Mouse (Mus musculus) forebrain, embryonic 14.5 days (tissue): ENCODE data around the gene Crhr2. TPM values are rescaled to one million over a fixed set of nuclear protein-coding genes. Genes with fewer than 3 reads are reported as not detected.
A peak's percentile ranks its signal among the peaks of the same experiment; 100 is the strongest.

Source experiments
- ATAC-seq: fragments of 200-750 bp; cut with Nextera tagmentation; 2 replicates; pipeline ENCODE4 v1.8.0; 2017; ENCODE audit warnings: mild to moderate bottlenecking, moderate library complexity
- DNase-seq: peaks from one replicate; pipeline ENCODE4 v3.0.0-alpha.2; 2015; ENCODE audit warnings: low spot score
- H3K27ac ChIP-seq: fragments of 300-500 bp; sonication (generic); 2 replicates; pipeline ENCODE4 v1.5.1; 2014; ENCODE audit warnings: low read depth, mild to moderate bottlenecking, control low read depth, low read length, moderate library complexity
- H3K27me3 ChIP-seq: fragments of 300-500 bp; sonication (generic); replicated peaks from 2 replicates; pipeline ENCODE4 v1.6.1; 2014; ENCODE audit warnings: low read length, control low read depth, mixed read lengths; ENCODE audit not compliant: control insufficient read depth, insufficient read depth
- H3K36me3 ChIP-seq: fragments of 300-500 bp; sonication (generic); 2 replicates; pipeline ENCODE4 v1.6.1; 2014; ENCODE audit warnings: low read length, control low read depth; ENCODE audit not compliant: control insufficient read depth, insufficient read depth
- H3K4me1 ChIP-seq: fragments of 300-500 bp; sonication (generic); 2 replicates; pipeline ENCODE4 v1.6.1; 2014; ENCODE audit warnings: antibody characterized with exemption, low read length, control low read depth; ENCODE audit not compliant: control insufficient read depth, insufficient read depth
- H3K4me2 ChIP-seq: fragments of 300-500 bp; sonication (generic); 2 replicates; pipeline ENCODE4 v1.6.1; 2014; ENCODE audit warnings: mild to moderate bottlenecking, control low read depth, low read length
- H3K4me3 ChIP-seq: fragments of 300-500 bp; sonication (generic); 2 replicates; pipeline ENCODE4 v1.5.1; 2014; ENCODE audit warnings: low read depth, low read length, control low read depth
- H3K9ac ChIP-seq: fragments of 300-500 bp; sonication (generic); 2 replicates; pipeline ENCODE4 v1.6.1; 2014; ENCODE audit warnings: mild to moderate bottlenecking, low read length, control low read depth, moderate library complexity
- H3K9me3 ChIP-seq: fragments of 300-500 bp; sonication (generic); replicated peaks from 2 replicates; pipeline ENCODE4 v1.6.1; 2016; ENCODE audit warnings: low read length, control low read depth, mixed read lengths; ENCODE audit not compliant: control insufficient read depth
- WGBS: fragments of 180-500 bp; shearing (Covaris S2); extraction: QIAGEN DNeasy Blood & Tissue Kit; methylation state at CpG from one replicate; pipeline ENCODE4 v1.1.7; 2014; 5-methylcytosine and 5-hydroxymethylcytosine counted together
- polyA plus RNA-seq: library from polyadenylated mRNA; unstranded; fragments of >200 nt; fragmentation: Nextera tagmentation; extraction: Ambion mirVana; gene quantifications from 2 replicates; pipeline ENCODE4 v1.2.1, GENCODE M21; 2014

The Crhr2 gene
- polyA plus RNA-seq, 1 experiment from 2014 or later, result 0.50 TPM

DNA sequence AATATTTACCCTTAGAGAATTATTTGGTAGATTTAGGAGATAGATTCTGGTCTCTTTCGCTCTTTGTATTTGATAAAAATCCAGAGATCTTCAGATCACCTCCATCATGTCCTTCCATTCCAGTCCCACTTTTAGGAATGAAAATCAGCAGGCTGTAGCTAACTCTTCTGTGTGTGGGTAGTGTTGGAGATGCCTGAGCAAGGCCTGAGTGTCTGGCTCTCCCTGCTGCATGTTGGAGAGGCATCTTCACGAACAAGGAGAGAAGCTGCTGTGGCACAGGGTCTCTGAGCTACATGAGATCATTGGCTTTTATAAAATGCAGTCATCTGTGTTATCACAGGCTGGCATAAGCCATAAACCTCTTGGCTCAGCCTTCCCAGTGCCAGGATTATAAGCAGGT lies 66.9 kb downstream of the Crhr2 start:
- no peak for ATAC-seq
- Histone ChIP-seq H3K27me3 (no peaks in the 10 kb centered on the region), H3K36me3 (peaks cover 84% of the 10 kb centered on the region), H3K9ac (no peak overlapping the region), H3K4me1 (no peaks in the 10 kb centered on the region), H3K4me3 (no peak overlapping the region), H3K9me3 (no peaks in the 10 kb centered on the region), H3K4me2 (no peak overlapping the region), H3K27ac (no peak overlapping the region)
- DNase-seq, result no peak
- 85% methylated on average over 2 of the region's 2 CpGs for whole genome bisulfite sequencing

- Histone ChIP-seq H3K4me1 (no peaks in the 10 kb centered on the region), H3K27me3 (no peaks in the 10 kb centered on the region), H3K9me3 (no peaks in the 10 kb centered on the region), H3K36me3 (peaks cover 91% of the 10 kb centered on the region), H3K27ac (no peak overlapping the region), H3K4me3 (no peak overlapping the region), H3K4me2 (no peak overlapping the region), H3K9ac (no peak overlapping the region)
- WGBS, result 96% methylated on average over 7 of the region's 7 CpGs
- no peak for ATAC-seq
- no peak for DNase-seq
These were observed 68.4 kb downstream of the Crhr2 start for GRCm38 (mm10) chr6:55064477-55064827.

DNA sequence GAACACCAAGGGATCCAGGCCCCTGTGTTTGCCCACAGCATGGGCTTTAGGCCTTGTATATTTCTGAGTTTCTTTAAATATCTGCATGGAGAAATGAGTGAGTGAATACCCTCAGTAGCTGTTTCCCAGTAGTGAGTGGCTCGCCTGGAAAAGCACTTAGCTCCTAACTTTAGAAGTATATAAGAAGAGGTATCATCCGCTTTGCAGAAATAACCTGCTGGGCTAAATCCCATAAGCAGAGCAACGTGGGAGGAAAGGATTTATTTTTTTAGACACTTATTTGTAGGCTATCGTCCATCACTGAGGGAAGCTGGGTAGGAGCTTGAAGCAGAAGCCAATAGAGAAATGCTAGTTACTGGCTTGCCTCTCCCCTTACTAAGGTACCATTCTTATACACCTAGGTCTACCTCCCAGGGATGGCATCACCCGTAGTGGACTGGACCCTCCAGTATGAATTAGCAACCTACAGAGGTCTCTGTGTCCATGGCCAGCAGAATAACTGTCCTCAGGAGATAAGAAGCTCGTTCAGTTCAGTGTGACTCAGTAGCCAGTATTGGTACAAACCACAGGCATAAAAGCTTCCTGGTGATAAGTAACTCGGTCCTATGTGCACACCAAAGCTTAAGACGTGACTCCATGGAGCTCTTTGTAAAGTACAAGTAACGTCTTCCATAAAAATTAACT lies 68.9 kb downstream of the Crhr2 start:
- no peak for ATAC-seq
- H3K36me3 ChIP-seq, result peaks cover 90% of the 10 kb centered on the region

DNA sequence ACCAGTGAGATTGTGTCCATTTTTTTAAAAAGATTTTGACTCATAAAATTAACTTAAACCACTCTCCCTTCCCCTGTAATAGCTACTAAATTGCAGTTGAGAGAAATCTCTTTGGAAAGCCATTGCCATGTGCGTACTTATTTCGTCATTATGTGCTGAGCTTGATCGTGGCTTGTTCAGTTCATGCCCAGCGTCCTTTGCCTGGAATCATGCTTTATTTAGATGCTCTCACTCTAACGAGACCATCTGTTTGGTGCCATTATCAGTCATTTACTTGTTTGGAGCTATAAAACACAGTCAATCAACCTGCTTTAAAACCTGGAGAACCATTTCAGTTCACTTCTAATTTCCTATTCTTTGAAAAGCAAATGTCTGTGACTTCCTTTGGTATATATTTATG lies 70.6 kb downstream of the Crhr2 start:
- H3K27me3 ChIP-seq, result no peaks in the 10 kb centered on the region
- H3K9me3 ChIP-seq, result no peaks in the 10 kb centered on the region
- no peak overlapping the region for H3K27ac ChIP-seq
- DNase-seq (peak; percentile 40), ATAC-seq (peak; percentile 42; the same call in 1 of the 2 replicates)
- H3K36me3 ChIP-seq, result peaks cover 86% of the 10 kb centered on the region
- no peaks in the 10 kb centered on the region for H3K4me1 ChIP-seq
- 42% methylated on average over 5 of the region's 5 CpGs for WGBS
- H3K4me2 ChIP-seq, result no peak overlapping the region
- no peak overlapping the region for H3K9ac ChIP-seq
- no peak overlapping the region for H3K4me3 ChIP-seq

More for the DNA sequence above, 68.9 kb downstream of the Crhr2 start:
- Histone ChIP-seq H3K4me1 (no peaks in the 10 kb centered on the region), H3K9ac (no peak overlapping the region), H3K4me2 (no peak overlapping the region), H3K4me3 (no peak overlapping the region), H3K27ac (no peak overlapping the region), H3K9me3 (no peaks in the 10 kb centered on the region), H3K27me3 (no peaks in the 10 kb centered on the region)
- 94% methylated on average over 9 of the region's 9 CpGs for WGBS
- no peak for DNase-seq

DNA sequence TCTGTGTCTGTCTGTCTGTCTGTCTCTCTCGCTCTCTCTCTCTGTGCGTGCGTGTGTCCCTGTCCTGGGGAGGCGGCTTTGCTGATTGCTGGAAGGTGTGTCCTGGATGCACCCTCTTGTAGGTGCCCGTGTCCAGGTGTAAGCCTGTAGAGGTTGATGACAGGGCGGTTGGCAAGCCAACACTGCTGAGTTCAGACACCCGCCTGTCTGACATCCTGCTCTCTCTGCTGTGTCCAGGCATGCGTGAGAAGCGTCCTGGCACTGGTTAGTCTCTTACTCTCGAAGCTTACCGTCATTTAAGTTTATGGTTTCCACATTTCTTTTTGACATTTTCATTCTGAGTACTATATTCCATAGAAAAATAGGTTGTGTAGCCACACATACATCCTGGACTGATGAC lies 71.5 kb downstream of the Crhr2 start:
- 91% methylated on average over 11 of the region's 11 CpGs for WGBS
- no peak for ATAC-seq
- Histone ChIP-seq H3K4me2 (no peak overlapping the region), H3K27ac (no peak overlapping the region), H3K36me3 (peaks cover 83% of the 10 kb centered on the region), H3K4me1 (no peaks in the 10 kb centered on the region), H3K27me3 (no peaks in the 10 kb centered on the region), H3K9ac (no peak overlapping the region), H3K9me3 (no peaks in the 10 kb centered on the region), H3K4me3 (no peak overlapping the region)
- no peak for DNase-seq

DNA sequence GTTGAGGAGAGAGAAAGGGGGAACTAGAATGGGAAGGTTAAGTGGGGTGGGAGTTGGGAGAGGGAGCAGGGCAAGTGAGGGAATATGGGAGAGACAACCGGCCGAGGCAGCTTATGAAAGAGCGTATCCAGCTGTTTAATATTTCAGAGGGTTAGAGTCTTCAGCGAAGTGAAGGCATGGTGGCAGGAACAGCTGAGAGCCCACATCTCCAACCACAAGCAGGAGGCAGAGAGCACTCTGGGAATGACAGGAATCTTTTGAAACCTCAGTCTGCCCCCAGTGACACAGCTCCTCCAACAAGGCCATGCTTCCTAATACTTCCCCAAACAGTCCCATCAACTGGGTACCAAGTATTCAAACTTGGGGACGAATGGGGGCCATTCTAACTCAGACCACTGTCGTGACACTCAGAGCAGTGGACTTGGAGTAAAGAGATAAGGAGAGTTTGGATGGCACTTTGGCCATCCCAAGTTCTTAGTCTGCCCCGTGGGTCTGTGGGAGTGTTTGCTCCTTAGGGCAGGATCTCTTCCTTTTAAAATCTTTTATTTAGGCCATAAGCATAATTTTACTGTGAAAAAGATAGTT lies 72.5 kb downstream of the Crhr2 start:
- peaks cover 84% of the 10 kb centered on the region for H3K36me3 ChIP-seq
- ATAC-seq (no peak), DNase-seq (no peak)
- H3K27me3 ChIP-seq, result no peaks in the 10 kb centered on the region
- no peaks in the 10 kb centered on the region for H3K9me3 ChIP-seq
- H3K27ac ChIP-seq, result no peak overlapping the region
- no peak overlapping the region for H3K9ac ChIP-seq
- H3K4me3 ChIP-seq, result no peak overlapping the region
- no peak overlapping the region for H3K4me2 ChIP-seq
- WGBS, result 90% methylated on average over 7 of the region's 7 CpGs
- no peaks in the 10 kb centered on the region for H3K4me1 ChIP-seq

DNA sequence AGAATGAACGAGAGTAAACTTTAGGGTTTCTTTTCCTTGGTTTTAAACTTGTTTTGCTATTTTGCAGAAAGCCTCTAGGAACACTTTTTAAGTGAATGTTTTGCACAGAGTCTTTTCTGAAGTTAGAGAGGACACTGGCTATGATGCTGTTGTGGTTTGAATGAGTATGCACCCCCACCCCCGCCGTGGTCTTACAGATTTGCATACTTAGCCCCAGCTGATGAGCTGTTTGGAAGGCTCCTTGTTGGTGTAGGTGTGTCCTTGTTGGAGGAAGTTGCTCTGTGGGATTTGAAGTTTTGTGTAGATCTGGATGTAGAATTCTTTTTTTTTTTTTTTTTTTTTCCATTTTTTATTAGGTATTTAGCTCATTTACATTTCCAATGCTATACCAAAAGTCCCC lies 75.4 kb downstream of the Crhr2 start:
- H3K9ac ChIP-seq, result no peak overlapping the region
- peaks cover 82% of the 10 kb centered on the region for H3K36me3 ChIP-seq
- no peaks in the 10 kb centered on the region for H3K27me3 ChIP-seq
- H3K4me3 ChIP-seq, result no peak overlapping the region
- H3K4me1 ChIP-seq, result no peaks in the 10 kb centered on the region
- WGBS, result 89% methylated on average over 3 of the region's 3 CpGs
- H3K9me3 ChIP-seq, result no peaks in the 10 kb centered on the region
- DNase-seq (no peak), ATAC-seq (no peak)
- H3K4me2 ChIP-seq, result no peak overlapping the region
- no peak overlapping the region for H3K27ac ChIP-seq

- no peak overlapping the region for H3K4me3 ChIP-seq
These were observed 78.3 kb downstream of the Crhr2 start for GRCm38 (mm10) chr6:55054491-55054890.

DNA sequence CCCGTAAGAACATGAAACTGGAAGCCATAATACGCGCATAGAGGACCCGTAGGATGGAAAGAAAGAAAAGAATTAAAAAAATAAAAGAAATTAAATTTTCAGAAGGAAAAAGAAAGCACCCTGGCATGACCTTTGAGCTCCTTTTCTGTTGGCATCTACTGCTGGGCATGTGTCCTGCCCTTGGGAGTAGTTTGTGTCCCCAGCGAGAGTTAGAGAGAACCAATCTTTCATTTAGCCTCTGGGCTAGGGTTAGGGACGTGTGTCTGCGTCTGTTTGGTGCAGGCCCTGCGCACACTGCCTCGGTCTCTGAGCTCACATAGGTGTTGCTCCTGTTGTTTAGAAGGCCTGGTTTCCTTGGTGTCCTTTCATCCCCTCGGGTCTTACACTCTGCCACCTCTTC lies 83.6 kb downstream of the Crhr2 start:
- ATAC-seq (no peak), DNase-seq (no peak)
- Histone ChIP-seq H3K36me3 (peaks cover 65% of the 10 kb centered on the region), H3K9ac (no peak overlapping the region), H3K27me3 (no peaks in the 10 kb centered on the region), H3K9me3 (no peaks in the 10 kb centered on the region), H3K27ac (no peak overlapping the region), H3K4me2 (no peak overlapping the region), H3K4me1 (no peaks in the 10 kb centered on the region), H3K4me3 (no peak overlapping the region)
- WGBS, result 90% methylated on average over 10 of the region's 10 CpGs

More at GRCm38 (mm10) chr6:55054491-55054890, 78.3 kb downstream of the Crhr2 start:
- Histone ChIP-seq H3K27me3 (no peaks in the 10 kb centered on the region), H3K27ac (no peak overlapping the region), H3K36me3 (peaks cover 80% of the 10 kb centered on the region), H3K9ac (no peak overlapping the region), H3K4me1 (no peaks in the 10 kb centered on the region), H3K9me3 (no peaks in the 10 kb centered on the region), H3K4me2 (no peak overlapping the region)
- DNase-seq (no peak), ATAC-seq (no peak)
- 92% methylated on average over 4 of the region's 4 CpGs for WGBS
